Mouse (Mus musculus) midbrain, embryonic 16.5 days (tissue): Measurements from ENCODE around the gene Gpr171. TPM values are rescaled to one million over a fixed set of nuclear protein-coding genes. Genes with fewer than 3 reads are reported as not detected.
A peak's percentile ranks its signal among the peaks of the same experiment; 100 is the strongest.

Experiments
- ATAC-seq: fragments of 200-750 bp; cut with Nextera tagmentation; 2 replicates; pipeline ENCODE4 v1.8.0; 2017; ENCODE audit warnings: moderate TSS enrichment
- H3K27ac ChIP-seq: fragments of 300-500 bp; sonication (generic); 2 replicates; pipeline ENCODE4 v1.5.1; 2014; ENCODE audit warnings: mild to moderate bottlenecking, low read length, mixed read lengths
- H3K27me3 ChIP-seq: fragments of 300-500 bp; sonication (generic); 2 replicates; pipeline ENCODE4 v1.6.1; 2014; ENCODE audit warnings: low read depth, low read length, mixed read lengths; ENCODE audit not compliant: control insufficient read depth, insufficient read depth
- H3K36me3 ChIP-seq: fragments of 300-500 bp; sonication (generic); 2 replicates; pipeline ENCODE4 v1.6.1; 2014; ENCODE audit warnings: mild to moderate bottlenecking, low read length, moderate library complexity, mixed read lengths; ENCODE audit not compliant: control insufficient read depth, insufficient read depth
- H3K4me1 ChIP-seq: fragments of 300-500 bp; sonication (generic); 2 replicates; pipeline ENCODE4 v1.6.1; 2014; ENCODE audit warnings: mild to moderate bottlenecking, low read length, mixed read lengths; ENCODE audit not compliant: control insufficient read depth, insufficient read depth
- H3K4me2 ChIP-seq: fragments of 300-500 bp; sonication (generic); 2 replicates; pipeline ENCODE4 v1.6.1; 2014; ENCODE audit warnings: mild to moderate bottlenecking, low read length, mixed read lengths
- H3K4me3 ChIP-seq: fragments of 300-500 bp; sonication (generic); 2 replicates; pipeline ENCODE4 v1.5.1; 2014; ENCODE audit warnings: low read depth, mild to moderate bottlenecking, low read length, moderate library complexity, mixed read lengths
- H3K9ac ChIP-seq: fragments of 300-500 bp; sonication (generic); 2 replicates; pipeline ENCODE4 v1.6.1; 2014; ENCODE audit warnings: low read depth, low read length, mixed read lengths
- H3K9me3 ChIP-seq: fragments of 300-500 bp; sonication (generic); replicated peaks from 2 replicates; pipeline ENCODE4 v1.6.1; 2014; ENCODE audit warnings: mild to moderate bottlenecking, low read length, mixed read lengths; ENCODE audit not compliant: control insufficient read depth, poor library complexity, severe bottlenecking
- WGBS: fragments of 180-500 bp; shearing (Covaris S2); extraction: QIAGEN DNeasy Blood & Tissue Kit; methylation state at CpG from one replicate; pipeline ENCODE4 v1.1.7; 2014; 5-methylcytosine and 5-hydroxymethylcytosine counted together
- polyA plus RNA-seq: library from polyadenylated mRNA; unstranded; fragments of >200 nt; fragmentation: Nextera tagmentation; extraction: Ambion mirVana; gene quantifications from 2 replicates; pipeline ENCODE4 v1.2.1, GENCODE M21; 2015

Gpr171 gene
- polyA plus RNA-seq, 1 experiment from 2014 or later, result 1.2 TPM

DNA sequence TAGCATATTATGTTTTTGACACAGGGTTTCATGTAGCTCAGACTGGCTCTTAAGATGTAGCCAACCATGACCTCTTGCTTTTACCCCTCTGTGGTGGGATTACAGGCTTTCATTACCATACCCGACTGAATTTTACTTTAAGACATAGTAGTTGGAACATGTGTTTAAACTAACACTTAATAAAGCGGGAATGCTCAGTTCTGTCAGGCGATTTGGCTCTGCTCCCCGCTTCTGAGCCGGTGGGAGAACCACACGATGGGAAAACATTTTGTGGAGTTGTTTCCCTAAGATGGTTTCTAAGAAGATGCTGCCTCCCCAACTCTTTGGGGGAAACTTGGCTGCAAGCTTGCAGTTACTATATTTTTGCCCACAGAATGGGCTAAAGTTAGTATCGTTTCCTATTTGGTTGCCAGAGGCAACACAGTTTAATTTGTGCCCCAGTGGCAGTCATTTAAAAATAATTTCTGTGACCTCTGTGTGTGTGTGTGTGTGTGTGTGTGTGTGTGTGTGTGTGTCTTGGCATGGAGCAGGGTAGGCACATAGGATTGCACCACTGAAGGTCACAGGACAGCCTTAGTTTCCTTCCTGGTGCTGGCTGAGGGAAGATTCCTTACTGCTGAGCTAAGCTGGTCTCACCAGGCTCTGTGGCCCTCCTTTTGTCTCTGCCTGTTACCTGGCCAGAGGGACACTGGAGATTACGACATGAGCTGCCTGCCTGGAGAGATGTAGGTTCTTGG is 34.9 kb downstream of the Gpr171 start:
- Histone ChIP-seq H3K9ac (no peak overlapping the region), H3K4me3 (no peak overlapping the region), H3K4me1 (no peaks in the 10 kb centered on the region), H3K27ac (no peak overlapping the region), H3K4me2 (no peak overlapping the region), H3K27me3 (no peaks in the 10 kb centered on the region), H3K36me3 (no peaks in the 10 kb centered on the region), H3K9me3 (no peaks in the 10 kb centered on the region)
- WGBS, result 79% methylated on average over 8 of the region's 8 CpGs
- no peak for ATAC-seq

DNA sequence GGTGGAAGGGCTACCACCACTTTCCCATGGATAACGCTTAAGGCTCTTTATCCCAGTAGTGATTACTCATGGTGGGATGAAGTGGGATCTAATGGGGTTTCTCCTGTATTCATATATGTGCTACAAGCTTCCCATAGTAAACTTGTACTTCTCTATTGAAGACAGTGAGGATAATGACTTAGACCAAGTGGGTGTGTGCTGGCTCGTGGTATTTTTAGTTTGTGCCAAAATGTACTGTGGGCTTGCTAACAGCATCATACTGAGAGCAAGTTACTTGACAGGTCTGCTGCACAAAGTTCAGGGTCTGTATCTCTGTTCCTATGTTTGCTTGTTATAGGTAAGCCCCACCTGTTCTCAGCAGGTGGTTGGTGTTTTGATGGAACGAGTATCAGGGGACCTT is 35.7 kb downstream of the Gpr171 start:
- H3K4me3 ChIP-seq, result no peak overlapping the region
- H3K4me2 ChIP-seq, result no peak overlapping the region
- no peaks in the 10 kb centered on the region for H3K36me3 ChIP-seq
- H3K9ac ChIP-seq, result no peak overlapping the region
- WGBS, result 91% methylated on average over 3 of the region's 3 CpGs
- ATAC-seq, result no peak
- H3K9me3 ChIP-seq, result no peaks in the 10 kb centered on the region
- no peaks in the 10 kb centered on the region for H3K4me1 ChIP-seq
- H3K27me3 ChIP-seq, result no peaks in the 10 kb centered on the region
- no peak overlapping the region for H3K27ac ChIP-seq

DNA sequence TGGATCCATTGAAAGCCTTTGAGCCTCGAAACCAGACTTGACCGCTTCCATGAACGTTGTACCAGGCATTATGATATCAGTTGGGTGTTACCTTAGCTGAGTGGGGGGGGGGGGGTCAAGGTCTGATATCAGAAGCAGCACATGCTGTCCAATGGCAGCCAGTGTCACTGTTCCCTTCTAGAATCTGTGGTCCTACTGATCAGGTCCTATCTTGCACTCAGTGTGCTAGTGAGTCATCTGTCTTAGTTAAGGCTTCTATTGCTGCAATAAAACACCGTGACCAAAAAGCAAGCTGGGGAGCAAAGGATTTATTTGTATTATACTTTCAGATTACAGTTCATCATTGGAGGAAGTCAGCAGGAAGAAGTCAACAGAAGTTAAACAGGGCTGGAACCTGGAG is 38.2 kb downstream of the Gpr171 start:
- no peaks in the 10 kb centered on the region for H3K27me3 ChIP-seq
- H3K9ac ChIP-seq, result no peak overlapping the region
- H3K4me3 ChIP-seq, result no peak overlapping the region
- peaks cover 5% of the 10 kb centered on the region for H3K4me1 ChIP-seq
- H3K27ac ChIP-seq, result no peak overlapping the region
- WGBS, result 97% methylated on average over 4 of the region's 4 CpGs
- H3K4me2 ChIP-seq, result no peak overlapping the region
- no peaks in the 10 kb centered on the region for H3K36me3 ChIP-seq
- no peak for ATAC-seq
- H3K9me3 ChIP-seq, result no peaks in the 10 kb centered on the region

DNA sequence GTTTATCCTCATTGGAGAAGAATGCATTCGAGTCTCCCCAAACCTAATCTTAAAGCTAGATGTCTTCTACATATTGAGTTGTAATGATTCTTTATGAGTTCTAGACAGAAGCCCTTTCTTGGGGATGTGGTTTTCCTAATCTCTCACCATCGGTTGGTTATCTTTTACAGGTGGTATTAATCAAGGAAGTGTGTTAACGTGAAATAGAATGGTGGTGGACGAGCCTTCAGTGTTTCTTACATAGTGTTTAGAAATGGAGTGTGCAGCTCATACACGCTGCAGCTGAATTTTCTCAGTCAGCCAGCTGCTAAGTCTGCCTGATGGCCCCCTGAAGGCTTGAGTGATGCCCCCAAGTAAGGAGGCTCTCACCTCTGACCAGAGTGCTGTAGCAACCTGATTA is 39.5 kb downstream of the Gpr171 start:
- 81% methylated on average over 5 of the region's 5 CpGs for WGBS
- Histone ChIP-seq H3K4me3 (no peak overlapping the region), H3K9ac (no peak overlapping the region), H3K4me2 (no peak overlapping the region), H3K4me1 (peaks cover 5% of the 10 kb centered on the region), H3K27me3 (no peaks in the 10 kb centered on the region), H3K36me3 (no peaks in the 10 kb centered on the region), H3K9me3 (no peaks in the 10 kb centered on the region), H3K27ac (no peak overlapping the region)
- no peak for ATAC-seq

DNA sequence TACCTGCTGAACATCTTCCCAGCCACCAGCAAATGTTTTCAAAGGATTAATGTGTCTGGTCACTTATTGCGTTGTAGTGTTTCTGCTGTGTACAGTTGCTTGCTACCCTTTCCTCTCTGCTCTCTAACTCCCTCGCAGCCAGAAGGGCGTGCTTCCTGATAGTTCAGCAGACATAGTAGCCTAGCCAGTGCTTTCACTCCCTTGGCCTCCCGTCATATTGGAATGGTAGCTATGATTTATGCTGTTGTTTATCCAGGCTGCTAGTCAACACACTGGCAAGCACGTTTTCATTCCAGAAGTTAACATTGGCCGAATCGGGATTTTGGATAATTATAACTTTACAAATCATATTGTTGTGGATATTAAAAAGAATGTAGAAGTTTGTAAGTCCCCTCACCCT is 41.5 kb downstream of the Gpr171 start:
- no peak for ATAC-seq
- Histone ChIP-seq H3K4me2 (no peak overlapping the region), H3K27me3 (no peaks in the 10 kb centered on the region), H3K9ac (no peak overlapping the region), H3K9me3 (no peaks in the 10 kb centered on the region), H3K4me1 (peaks cover 5% of the 10 kb centered on the region), H3K36me3 (no peaks in the 10 kb centered on the region), H3K27ac (no peak overlapping the region), H3K4me3 (no peak overlapping the region)
- WGBS, result 89% methylated on average over 7 of the region's 7 CpGs

DNA sequence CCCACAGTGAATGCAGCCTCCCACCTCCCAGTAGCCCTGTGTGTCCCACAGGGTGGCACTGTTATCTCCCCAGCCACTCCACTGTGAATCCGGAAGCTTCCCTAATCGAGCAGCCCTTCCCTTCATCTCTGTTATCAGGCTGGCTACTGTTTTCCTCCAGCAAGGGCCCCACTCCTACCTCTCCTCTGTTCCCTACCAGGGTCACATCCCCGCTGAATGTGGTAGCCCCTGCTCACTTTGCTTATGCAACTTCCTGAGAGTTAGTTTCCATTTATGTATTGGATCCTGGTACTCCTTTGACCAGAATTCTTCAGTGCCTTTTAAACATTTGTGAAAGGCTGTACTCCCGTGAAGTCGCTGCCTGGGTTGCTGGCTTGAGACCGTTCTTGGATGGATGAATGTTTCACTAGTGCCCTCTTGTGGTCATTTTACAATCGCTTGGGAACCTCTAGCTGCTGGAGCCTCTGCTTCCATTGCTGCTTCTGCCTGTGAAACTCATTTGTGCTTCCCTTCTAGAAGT is 42.5 kb downstream of the Gpr171 start:
- no peak overlapping the region for H3K4me3 ChIP-seq
- no peaks in the 10 kb centered on the region for H3K27me3 ChIP-seq
- no peaks in the 10 kb centered on the region for H3K36me3 ChIP-seq
- peak; percentile 96 for ATAC-seq
- peak overlapping the region; percentile 41 for H3K4me2 ChIP-seq
- H3K9me3 ChIP-seq, result no peaks in the 10 kb centered on the region
- no peak overlapping the region for H3K9ac ChIP-seq
- H3K4me1 ChIP-seq, result peaks cover 5% of the 10 kb centered on the region
- no peak overlapping the region for H3K27ac ChIP-seq
- WGBS, result 2% methylated on average over 7 of the region's 7 CpGs

DNA sequence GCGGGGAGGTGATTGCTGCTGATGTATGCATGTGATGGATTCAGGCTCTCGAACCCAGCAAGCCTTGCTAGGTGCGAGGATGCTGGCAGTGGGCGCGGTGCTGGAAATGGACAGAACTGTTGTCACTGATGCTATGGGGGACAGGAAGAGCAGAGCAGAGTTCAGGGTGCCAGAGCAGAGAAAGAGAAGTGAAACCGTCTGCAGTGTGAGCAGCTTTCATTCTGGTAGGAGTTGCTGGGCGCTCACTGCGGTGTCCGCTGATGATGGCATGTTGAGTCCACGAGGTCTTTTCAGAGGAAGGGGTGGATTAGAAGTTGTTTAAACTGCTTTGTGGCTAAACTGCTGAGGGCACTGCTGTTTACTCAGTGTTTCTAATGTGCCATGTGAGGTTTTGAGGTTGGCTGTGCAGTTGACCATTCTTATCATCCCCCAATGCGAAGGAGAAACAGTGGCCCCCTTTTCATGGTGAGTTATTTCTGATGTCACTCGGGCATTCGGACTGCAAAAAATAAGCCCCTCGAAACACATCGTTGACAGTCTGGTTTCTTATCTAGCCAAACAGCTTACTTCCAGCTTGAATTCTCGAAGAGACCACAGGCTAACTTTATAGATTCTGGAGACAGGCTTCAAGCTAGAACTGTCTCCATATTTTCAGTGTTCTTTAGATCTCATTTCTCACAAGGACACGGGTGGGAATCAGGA is 46.6 kb downstream of the Gpr171 start:
- peaks cover 5% of the 10 kb centered on the region for H3K4me1 ChIP-seq
- no peak overlapping the region for H3K27ac ChIP-seq
- no peak overlapping the region for H3K4me3 ChIP-seq
- WGBS, result 84% methylated on average over 17 of the region's 17 CpGs
- no peaks in the 10 kb centered on the region for H3K36me3 ChIP-seq
- H3K27me3 ChIP-seq, result no peaks in the 10 kb centered on the region
- no peaks in the 10 kb centered on the region for H3K9me3 ChIP-seq
- H3K4me2 ChIP-seq, result no peak overlapping the region
- ATAC-seq, result no peak
- no peak overlapping the region for H3K9ac ChIP-seq

Other genes with a start within 250 kb of the Gpr171 start
- gene Clrn1, start 216.5 kb downstream of the Gpr171 start, polyA plus RNA-seq, result 0.95 and 1.0 TPM in 2 replicates
- 4.5 and 4.6 TPM in 2 replicates for gene Med12l, start 96.0 kb downstream of the Gpr171 start, polyA plus RNA-seq
- gene P2ry14, start 51.8 kb upstream of the Gpr171 start, polyA plus RNA-seq, result 4.0 and 4.7 TPM in 2 replicates
- gene Gpr87, start 93.3 kb upstream of the Gpr171 start, polyA plus RNA-seq, result 0.14 TPM in 1 of 2 replicates, not detected in the other
- 1.2 and 1.5 TPM in 2 replicates for gene P2ry13, start 109.1 kb upstream of the Gpr171 start, polyA plus RNA-seq
- gene P2ry12, start 161.1 kb upstream of the Gpr171 start, polyA plus RNA-seq, result 4.9 and 6.4 TPM in 2 replicates
- 2.9 and 3.1 TPM in 2 replicates for gene Igsf10, start 242.6 kb upstream of the Gpr171 start, polyA plus RNA-seq